Mouse (Mus musculus) retina, adult 2 months (tissue): ENCODE measurements at regions not wholly inside any gene's neighbourhood (a gene's known extent, or its start where the extent isn't known, plus 50 kb on each side); places are given as distances from the start of the nearest gene placed in this dataset.

ENCODE experiments used
- DNase-seq: peaks from one replicate; pipeline ENCODE4 v3.0.0-alpha.2; 2012; ENCODE audit warnings: low read depth, low spot score

- no peak for DNase-seq
Observed at GRCm38 (mm10) chr1:156993105-156993504, 53.7 kb upstream of the Ralgps2 start.

DNA sequence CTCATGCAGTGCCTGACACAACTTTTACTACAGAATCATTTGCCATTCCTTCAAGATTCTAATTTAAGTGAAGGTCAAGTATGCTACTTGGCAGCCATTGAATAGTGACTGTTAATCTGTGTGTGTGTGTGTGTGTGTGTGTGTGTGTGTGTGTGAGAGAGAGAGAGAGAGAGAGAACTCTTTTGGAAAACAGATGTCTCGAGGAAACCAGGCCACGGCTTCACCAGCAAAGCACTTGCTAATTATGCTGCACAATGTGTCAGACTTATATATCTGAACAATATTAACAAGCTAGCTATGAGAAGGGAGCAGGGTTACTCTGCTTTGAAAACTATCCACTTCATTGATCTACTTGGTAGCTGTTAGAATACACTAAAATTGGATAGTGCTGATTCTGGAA, 53.1 kb upstream of the Ralgps2 start:
- no peak for DNase-seq

- no peak for DNase-seq
Observed at GRCm38 (mm10) chr1:156990567-156991494, 51.4 kb upstream of the Ralgps2 start.

- no peak for DNase-seq
Observed at GRCm38 (mm10) chr1:156990112-156990511, 50.7 kb upstream of the Ralgps2 start.

DNA sequence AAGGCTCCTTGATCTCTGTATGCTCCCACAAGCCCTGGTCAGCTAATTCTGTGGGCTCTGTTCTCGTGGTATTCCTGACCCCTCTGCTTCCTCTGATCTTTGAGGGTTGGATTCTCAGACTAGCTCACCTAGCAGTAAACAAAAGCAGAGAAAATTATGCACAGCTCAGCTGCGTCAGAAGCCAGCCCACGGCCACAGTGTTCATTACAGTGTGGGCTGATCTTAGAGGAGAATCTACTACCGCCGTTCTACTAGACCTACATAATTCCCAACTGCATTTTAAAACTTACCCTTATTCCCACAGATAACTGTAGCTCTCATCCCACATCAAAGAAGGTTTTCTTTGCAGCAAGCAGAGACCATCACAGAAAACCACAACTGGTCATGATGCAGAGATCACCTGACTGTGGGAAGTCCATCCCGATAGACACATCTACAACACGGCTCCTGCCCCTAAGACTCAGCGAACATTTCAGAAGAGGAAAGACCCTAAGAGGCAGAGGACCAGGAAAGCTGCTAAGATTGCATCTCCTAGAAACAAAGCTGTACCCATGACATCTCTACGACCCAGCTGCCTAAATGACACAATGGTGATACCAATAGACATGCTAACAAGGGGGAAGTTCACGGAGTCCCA, 49.8 kb upstream of the Ralgps2 start:
- DNase-seq: no peak
